Comparison of ENCODE assay signal across 24 mouse cellular contexts in the genomic region with DNA sequence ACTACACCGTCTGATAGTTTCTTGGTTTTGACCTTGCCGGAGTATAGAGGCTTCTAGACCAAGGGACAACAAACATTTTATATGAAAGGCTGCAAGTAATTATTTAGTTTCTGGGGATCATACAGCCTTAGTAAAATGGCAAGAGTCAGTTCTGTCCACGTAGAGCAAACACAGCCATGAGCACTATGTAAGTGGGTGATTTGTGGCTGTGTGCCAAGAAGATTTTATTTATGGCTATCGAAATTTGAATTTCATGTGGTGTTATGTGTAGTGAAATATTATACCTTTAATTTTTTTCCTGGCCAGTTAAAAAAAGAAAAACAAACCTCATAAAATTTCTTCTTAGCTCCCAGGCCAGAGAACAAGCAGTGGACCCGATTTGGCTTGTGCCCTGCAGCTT. TPM values are rescaled to one million over a fixed set of nuclear protein-coding genes. Genes with fewer than 3 reads are reported as not detected.
DNase-seq lines count a peak whose midpoint lies in the region; ATAC-seq and TF ChIP-seq lines count a peak whose summit lies in the region.
"Had no signal": no experiment of that assay in that cellular context is flagged by ENCODE, and none has a peak within 500 bp of the region (broad histone marks: within the 10 kb centered on the region; RNA-seq: fewer than 3 reads in every experiment).

No protein-coding gene starts in this region.

- no peak for TF ChIP-seq POLR2A in embryonic fibroblast, embryonic 13.5 days (IDR thresholded peaks at IDR 0.05; ENCODE audit: low read depth, low read length)

- no peak overlapping the region for H3K4me2 ChIP-seq in embryonic facial prominence, embryonic 12.5 days (replicated peaks)
- H3K4me2 ChIP-seq in lung, embryonic 14.5 days, result no peak overlapping the region
- H3K4me2 ChIP-seq: heart, embryonic 11.5 days; heart, embryonic 15.5 days; hindbrain, embryonic 13.5 days; intestine, embryonic 15.5 days had no signal

- no peaks in the 10 kb centered on the region for H3K9me3 ChIP-seq in embryonic facial prominence, embryonic 12.5 days
- no peaks in the 10 kb centered on the region for H3K9me3 ChIP-seq in embryonic facial prominence, embryonic 10.5 days
- no peaks in the 10 kb centered on the region for H3K9me3 ChIP-seq in lung, embryonic 14.5 days (ENCODE audit: low read depth, low read length)
- H3K9me3 ChIP-seq: forebrain, embryonic 10.5 days; heart, embryonic 15.5 days; hindbrain, embryonic 13.5 days; intestine, embryonic 15.5 days had no signal

- no peak for ATAC-seq in embryonic facial prominence, embryonic 12.5 days (ENCODE audit: insufficient number of reproducible peaks, insufficient read depth, low FRiP score, low TSS enrichment)
- no peak for ATAC-seq in lung, embryonic 14.5 days (ENCODE audit: insufficient read depth)
- no peak for ATAC-seq in inflammation-experienced regulatory T-cells, adult 6 months
- ATAC-seq: activated CD4-positive, CD25-positive, alpha-beta regulatory T cell, adult 4 months; forebrain, embryonic 14.5 days; hindbrain, postnatal 0 days; intestine, embryonic 15.5 days; Patski had no signal

- no peak overlapping the region for H3K4me3 ChIP-seq in embryonic facial prominence, embryonic 12.5 days
- H3K4me3 ChIP-seq in embryonic facial prominence, embryonic 10.5 days, result no peak overlapping the region
- no peak overlapping the region for H3K4me3 ChIP-seq in lung, embryonic 14.5 days (ENCODE audit: low read depth, low read length)
- H3K4me3 ChIP-seq in embryonic fibroblast, embryonic 13.5 days (ENCODE audit: insufficient read depth, low read length), result no peak overlapping the region
- H3K4me3 ChIP-seq: erythroblast, embryonic 14.5 days; forebrain, embryonic 10.5 days; heart, embryonic 15.5 days; hindbrain, embryonic 13.5 days; intestine, embryonic 15.5 days had no signal

- 56% methylated on average over 5 of the region's 5 CpGs for WGBS in embryonic facial prominence, embryonic 12.5 days
- 86% methylated on average over 5 of the region's 5 CpGs for WGBS in embryonic facial prominence, embryonic 10.5 days
- 53% methylated on average over 5 of the region's 5 CpGs for whole genome bisulfite sequencing in lung, embryonic 14.5 days

- TF ChIP-seq CTCF in lung, embryonic 14.5 days (IDR thresholded peaks at IDR 0.05; ENCODE audit: low read depth), result no peak
- TF ChIP-seq CTCF in embryonic fibroblast, embryonic 13.5 days (IDR thresholded peaks at IDR 0.05; ENCODE audit: borderline replicate concordance, insufficient read depth, low read length), result no peak

- DNase-seq in embryonic facial prominence, embryonic 10.5 days (ENCODE audit: low spot score), result no peak
- DNase-seq in lung, embryonic 14.5 days, result peak; percentile 46
- no peak for DNase-seq in lung, postnatal 10 days
- no peak for DNase-seq in thymus, postnatal 14 days
- DNase-seq: adrenal gland, postnatal 14 days; cerebellum, adult 18-20 months; cerebellum, adult 9-11 months; cerebellum, postnatal 36 days; heart, adult 18-20 months; heart, postnatal 14 days had no signal

- no peak overlapping the region for H3K9ac ChIP-seq in embryonic facial prominence, embryonic 12.5 days
- H3K9ac ChIP-seq in lung, embryonic 14.5 days, result no peak overlapping the region
- H3K9ac ChIP-seq: heart, embryonic 15.5 days; hindbrain, embryonic 13.5 days; intestine, embryonic 15.5 days had no signal

- H3K4me1 ChIP-seq in embryonic facial prominence, embryonic 12.5 days, result peaks cover 37% of the 10 kb centered on the region
- H3K4me1 ChIP-seq in embryonic facial prominence, embryonic 10.5 days, result peaks cover 51% of the 10 kb centered on the region
- no peaks in the 10 kb centered on the region for H3K4me1 ChIP-seq in lung, embryonic 14.5 days (ENCODE audit: insufficient read depth)
- H3K4me1 ChIP-seq in embryonic fibroblast, embryonic 13.5 days (ENCODE audit: control insufficient read depth, insufficient read depth, low read length), result peaks cover 20% of the 10 kb centered on the region
- H3K4me1 ChIP-seq: intestine, embryonic 15.5 days had no signal

- no peaks in the 10 kb centered on the region for H3K36me3 ChIP-seq in embryonic facial prominence, embryonic 12.5 days
- H3K36me3 ChIP-seq in embryonic facial prominence, embryonic 10.5 days (replicated peaks), result no peaks in the 10 kb centered on the region
- no peaks in the 10 kb centered on the region for H3K36me3 ChIP-seq in lung, embryonic 14.5 days (ENCODE audit: insufficient read depth)
- H3K36me3 ChIP-seq: forebrain, embryonic 10.5 days; heart, embryonic 15.5 days; hindbrain, embryonic 13.5 days; intestine, embryonic 15.5 days had no signal

- 0 out of 2 replicates have a peak overlapping the region, but pooled peaks have one; percentile 26 for H3K27ac ChIP-seq in embryonic facial prominence, embryonic 12.5 days
- no peak overlapping the region for H3K27ac ChIP-seq in embryonic facial prominence, embryonic 10.5 days (replicated peaks)
- H3K27ac ChIP-seq in lung, embryonic 14.5 days (ENCODE audit: low read depth), result no peak overlapping the region
- peak overlapping the region; percentile 95 for H3K27ac ChIP-seq in embryonic fibroblast, embryonic 13.5 days (ENCODE audit: insufficient read depth, low read length)
- H3K27ac ChIP-seq: forebrain, embryonic 10.5 days; heart, embryonic 15.5 days; hindbrain, embryonic 13.5 days; hindbrain, postnatal 0 days; intestine, embryonic 15.5 days had no signal

- no peaks in the 10 kb centered on the region for H3K27me3 ChIP-seq in embryonic facial prominence, embryonic 12.5 days
- no peaks in the 10 kb centered on the region; the same call in 1 of the 2 replicates for H3K27me3 ChIP-seq in embryonic facial prominence, embryonic 10.5 days (replicated peaks; ENCODE audit: low read depth, poor library complexity, severe bottlenecking)
- no peaks in the 10 kb centered on the region for H3K27me3 ChIP-seq in lung, embryonic 14.5 days (ENCODE audit: insufficient read depth, low read length)
- H3K27me3 ChIP-seq: heart, embryonic 15.5 days; intestine, embryonic 15.5 days; Patski had no signal

RNA-seq across cellular contexts. Expression of a gene that starts 33.4 kb away (rescaled TPM):
- 33.5 and 34.2 TPM in 2 replicates for polyA plus RNA-seq in embryonic facial prominence, embryonic 12.5 days (2016; fragmentation: Nextera tagmentation; extraction: Ambion mirVana)
- polyA plus RNA-seq in embryonic facial prominence, embryonic 10.5 days (2016; fragmentation: Nextera tagmentation; extraction: Ambion mirVana), result 12.6 and 23.6 TPM in 2 replicates
- polyA plus RNA-seq in lung, embryonic 14.5 days (2014; fragmentation: Nextera tagmentation; extraction: Ambion mirVana), result 32.1 and 37.3 TPM in 2 replicates
- 179 and 211 TPM in 2 replicates for polyA plus RNA-seq in embryonic fibroblast, embryonic 13.5 days (2011; ENCODE audit: insufficient read length, low read depth, missing spikeins)
- polyA plus RNA-seq in inflammation-experienced regulatory T-cells, adult 6 months (2017; shearing (Covaris generic)), result not detected
- polyA plus RNA-seq: activated CD4-positive, CD25-positive, alpha-beta regulatory T cell, adult 4 months; C2C12; erythroblast, embryonic 14.5 days had no signal

Comparison
In these comparisons a context has a peak if more than half of its experiments do, and no peak if none do; other contexts are left out.
1. H3K27ac ChIP-seq: peak in embryonic facial prominence, embryonic 12.5 days (single experiment) and embryonic fibroblast, embryonic 13.5 days (single experiment); none in embryonic facial prominence, embryonic 10.5 days (single experiment) and lung, embryonic 14.5 days (single experiment).
2. RNA of a gene that starts 33.4 kb away (polyA plus RNA-seq): 179 to 211 TPM in embryonic fibroblast, embryonic 13.5 days, 32.1 to 37.3 TPM in lung, embryonic 14.5 days, 33.5 to 34.2 TPM in embryonic facial prominence, embryonic 12.5 days and 12.6 to 23.6 TPM in embryonic facial prominence, embryonic 10.5 days; not detected in inflammation-experienced regulatory T-cells, adult 6 months; every median in the first group is over 10 times any median in the second.